Mouse (Mus musculus): ENCODE data around the gene Hist1h3g. TPM values are rescaled to one million over a fixed set of nuclear protein-coding genes. Genes with fewer than 3 reads are reported as not detected.

Hist1h3g gene
- total RNA-seq (2023), result not detected

DNA sequence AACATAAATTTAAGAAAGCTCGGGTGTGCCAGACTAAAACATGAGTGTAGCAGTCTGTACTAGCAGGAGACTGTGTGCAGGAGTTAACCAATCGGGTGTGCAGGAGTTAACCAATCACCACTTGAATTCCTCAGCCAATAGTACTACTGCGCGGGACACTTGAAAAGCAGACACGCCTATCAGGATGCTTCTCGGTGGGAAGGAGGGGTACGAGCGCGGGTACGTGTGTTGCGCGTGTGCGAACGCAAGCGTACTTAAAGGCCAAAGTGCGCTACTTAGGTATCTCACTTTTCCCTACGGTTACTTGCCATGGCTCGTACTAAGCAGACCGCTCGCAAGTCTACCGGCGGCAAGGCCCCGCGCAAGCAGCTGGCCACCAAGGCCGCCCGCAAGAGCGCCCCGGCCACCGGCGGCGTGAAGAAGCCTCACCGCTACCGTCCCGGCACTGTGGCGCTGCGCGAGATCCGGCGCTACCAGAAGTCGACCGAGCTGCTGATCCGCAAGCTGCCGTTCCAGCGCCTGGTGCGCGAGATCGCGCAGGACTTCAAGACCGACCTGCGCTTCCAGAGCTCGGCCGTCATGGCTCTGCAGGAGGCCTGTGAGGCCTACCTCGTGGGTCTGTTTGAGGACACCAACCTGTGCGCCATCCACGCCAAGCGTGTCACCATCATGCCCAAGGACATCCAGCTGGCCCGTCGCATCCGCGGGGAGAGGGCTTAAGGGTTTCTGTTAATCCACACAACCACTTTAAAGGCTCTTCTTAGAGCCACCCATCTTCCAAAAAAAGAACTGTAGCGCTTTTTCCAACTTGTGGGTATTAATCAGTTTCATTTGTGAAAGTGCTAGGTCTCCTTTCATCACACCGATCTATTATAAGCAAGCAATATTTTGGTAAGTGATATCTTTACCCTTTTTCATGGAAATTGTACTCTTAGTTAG, at the start of gene Hist1h3g:
Hist1h3g (plus strand) TSS at position 286 of the 939 bp plus-strand sequence.

DNA sequence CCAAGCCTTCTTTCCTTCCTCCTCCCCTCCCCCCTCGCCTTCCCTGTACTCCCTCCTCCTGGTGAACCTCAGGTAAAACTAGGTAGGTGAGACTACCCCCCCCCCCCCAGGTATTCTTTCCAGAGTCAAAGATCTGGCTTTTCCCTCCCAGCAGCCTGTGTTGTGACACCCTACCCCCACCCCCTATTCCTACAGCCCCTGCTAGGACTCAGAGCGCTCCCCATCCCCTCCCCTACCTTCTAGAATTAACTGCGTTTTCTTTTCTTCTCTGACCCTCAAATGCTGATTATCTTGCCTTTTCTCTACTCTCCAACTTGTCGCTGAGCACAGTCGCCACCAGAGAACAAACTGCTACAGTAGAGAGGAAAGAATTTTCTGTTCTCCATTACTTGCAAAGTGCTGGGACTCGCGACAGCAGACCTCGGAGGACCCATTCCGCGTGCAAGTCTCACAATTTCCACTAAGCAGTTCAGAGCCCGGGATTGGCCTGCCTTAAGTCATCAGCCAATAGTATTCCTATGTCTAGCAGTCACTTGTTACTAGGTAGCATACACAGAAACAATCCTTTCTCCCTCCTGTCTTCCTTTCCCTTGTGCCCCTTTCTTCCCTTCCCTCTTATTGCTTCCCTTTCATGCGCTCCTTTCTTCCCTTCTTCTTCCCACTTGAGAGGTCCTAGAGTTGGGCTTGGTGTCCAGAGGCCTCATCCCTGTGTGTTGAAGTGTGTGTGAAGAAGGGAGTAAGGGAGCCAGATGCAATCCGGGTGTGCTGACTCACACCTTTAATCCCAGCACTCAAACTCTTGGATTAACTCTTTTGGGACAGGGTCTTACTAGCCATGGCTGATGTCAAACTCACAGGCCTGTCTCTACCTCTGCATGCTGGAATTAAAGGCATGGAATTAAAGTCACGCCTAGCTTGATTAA, 46.6 kb upstream of the Hist1h3g start, which contains the start of gene Btn2a2:
Btn2a2 (minus strand) TSS at position 458 of the 923 bp plus-strand sequence.

DNA sequence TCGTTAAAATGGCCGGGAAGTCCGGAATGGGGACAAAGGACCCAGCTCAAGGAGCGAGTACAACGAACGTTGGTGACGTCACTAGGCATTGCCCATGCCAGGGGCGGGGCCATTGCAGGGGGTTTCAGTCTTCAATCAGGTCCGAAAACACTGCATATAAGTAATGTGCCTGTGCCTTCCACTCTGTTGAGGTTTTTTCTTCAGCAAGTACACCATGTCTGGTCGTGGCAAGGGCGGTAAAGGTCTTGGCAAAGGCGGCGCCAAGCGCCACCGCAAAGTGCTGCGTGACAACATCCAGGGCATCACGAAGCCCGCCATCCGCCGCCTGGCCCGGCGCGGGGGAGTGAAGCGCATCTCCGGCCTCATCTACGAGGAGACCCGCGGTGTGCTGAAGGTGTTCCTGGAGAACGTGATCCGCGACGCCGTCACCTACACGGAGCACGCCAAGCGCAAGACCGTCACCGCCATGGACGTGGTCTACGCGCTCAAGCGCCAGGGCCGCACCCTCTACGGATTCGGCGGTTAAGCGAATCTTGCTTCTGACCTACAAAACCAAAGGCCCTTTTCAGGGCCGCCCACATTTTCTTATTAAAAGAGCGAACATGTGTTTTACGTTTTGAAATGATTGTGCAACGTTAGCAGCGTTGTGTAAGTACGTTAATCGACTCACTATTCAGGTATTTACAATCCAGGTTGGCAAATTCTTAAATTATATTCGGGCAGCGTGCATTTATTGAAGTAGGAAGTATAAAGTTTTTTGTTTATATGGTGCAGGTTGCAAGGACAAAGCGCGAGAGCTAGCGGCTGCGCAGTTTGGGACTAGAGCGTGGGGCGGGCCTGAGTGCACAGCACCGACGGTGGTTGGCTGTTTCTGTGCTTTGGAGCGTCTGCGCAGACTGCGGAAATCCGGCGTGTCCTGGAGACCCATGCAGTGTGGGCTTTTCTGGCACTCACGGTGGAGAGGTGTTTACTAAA, 4.0 kb upstream of the Hist1h3g start, which contains the start of gene Hist1h4h:
Hist1h4h (plus strand) TSS at position 150 of the 975 bp plus-strand sequence.

DNA sequence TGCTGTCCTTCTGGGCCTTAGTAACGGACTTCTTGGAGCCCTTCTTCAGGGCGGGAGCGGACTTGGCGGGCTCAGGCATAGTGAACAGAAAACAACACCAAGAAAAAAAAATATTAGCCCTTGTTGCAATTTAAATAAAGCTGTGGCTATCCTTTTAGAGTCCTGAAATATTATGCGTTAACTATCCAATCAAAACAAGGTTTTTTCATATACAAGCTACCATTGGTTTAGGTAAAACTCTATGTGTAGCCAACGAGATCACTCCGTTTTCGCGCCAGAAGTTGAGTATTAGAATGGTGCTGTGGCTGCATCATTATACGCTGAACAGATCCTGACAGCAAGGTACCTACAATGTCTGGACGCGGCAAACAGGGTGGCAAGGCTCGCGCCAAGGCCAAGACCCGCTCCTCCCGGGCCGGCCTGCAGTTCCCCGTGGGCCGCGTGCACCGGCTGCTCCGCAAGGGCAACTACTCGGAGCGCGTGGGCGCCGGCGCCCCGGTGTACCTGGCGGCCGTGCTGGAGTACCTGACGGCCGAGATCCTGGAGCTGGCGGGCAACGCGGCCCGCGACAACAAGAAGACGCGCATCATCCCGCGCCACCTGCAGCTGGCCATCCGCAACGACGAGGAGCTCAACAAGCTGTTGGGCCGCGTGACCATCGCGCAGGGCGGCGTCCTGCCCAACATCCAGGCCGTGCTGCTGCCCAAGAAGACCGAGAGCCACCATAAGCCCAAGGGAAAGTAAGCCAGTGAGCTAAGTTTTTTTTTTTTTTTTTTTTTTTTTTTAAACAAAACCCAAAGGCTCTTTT, 1.5 kb upstream of the Hist1h3g start, which contains the start of gene Hist1h2af:
Hist1h2af (plus strand) TSS at position 347 of the 808 bp plus-strand sequence.

DNA sequence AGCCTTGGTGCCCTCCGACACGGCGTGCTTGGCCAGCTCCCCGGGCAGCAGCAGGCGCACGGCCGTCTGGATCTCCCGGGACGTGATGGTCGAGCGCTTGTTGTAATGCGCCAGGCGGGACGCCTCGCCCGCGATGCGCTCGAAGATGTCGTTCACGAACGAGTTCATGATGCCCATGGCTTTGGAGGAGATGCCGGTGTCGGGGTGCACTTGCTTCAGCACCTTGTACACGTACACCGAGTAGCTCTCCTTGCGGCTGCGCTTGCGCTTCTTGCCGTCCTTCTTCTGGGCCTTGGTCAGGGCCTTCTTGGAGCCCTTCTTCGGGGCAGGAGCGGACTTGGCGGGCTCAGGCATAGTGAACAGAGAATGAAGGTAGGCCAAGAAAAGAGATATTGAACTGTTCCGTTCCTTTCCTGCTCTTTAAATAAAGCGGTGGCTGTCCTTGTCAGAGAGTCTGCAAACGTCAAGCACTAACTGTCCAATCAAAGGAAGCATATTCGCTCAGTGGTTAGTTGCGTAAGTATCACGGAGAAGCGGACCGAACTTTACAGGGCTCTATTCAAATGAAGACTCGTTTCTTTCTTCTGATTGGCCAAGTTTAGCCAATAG, 7.9 kb downstream of the Hist1h3g start, which contains the start of gene Hist1h2bh:
Hist1h2bh (minus strand) TSS at position 394 of the 609 bp plus-strand sequence.

DNA sequence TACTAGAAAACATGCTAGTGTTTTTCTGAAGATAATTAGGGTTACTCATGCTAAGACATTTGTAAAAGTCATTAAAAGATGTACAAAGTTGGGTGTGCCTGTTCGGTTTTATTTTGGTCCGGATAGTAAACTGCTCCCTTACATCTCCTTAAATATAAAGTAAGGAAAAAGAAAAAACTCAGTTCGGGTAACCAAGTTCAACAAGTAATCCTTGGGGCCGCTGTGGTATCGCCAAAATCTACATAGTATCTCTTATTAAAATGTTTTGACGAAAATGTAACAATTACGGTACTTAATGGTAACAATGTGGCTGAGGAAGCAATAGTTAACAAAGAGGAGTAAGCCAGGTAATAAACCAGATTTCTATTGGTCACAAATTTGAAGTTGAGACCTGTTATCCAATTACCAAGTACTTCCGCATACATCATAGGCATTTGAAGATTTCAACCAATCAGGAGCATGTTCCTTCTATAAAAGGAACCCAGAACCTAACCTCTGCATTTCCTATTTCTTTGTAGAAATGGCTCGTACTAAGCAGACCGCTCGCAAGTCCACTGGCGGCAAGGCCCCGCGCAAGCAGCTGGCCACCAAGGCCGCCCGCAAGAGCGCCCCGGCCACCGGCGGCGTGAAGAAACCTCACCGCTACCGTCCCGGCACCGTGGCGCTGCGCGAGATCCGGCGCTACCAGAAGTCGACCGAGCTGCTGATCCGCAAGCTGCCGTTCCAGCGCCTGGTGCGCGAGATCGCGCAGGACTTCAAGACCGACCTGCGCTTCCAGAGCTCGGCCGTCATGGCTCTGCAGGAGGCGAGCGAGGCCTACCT, 9.0 kb downstream of the Hist1h3g start, which contains the start of gene Hist1h3f:
Hist1h3f (plus strand) TSS at position 88 of the 822 bp plus-strand sequence.

DNA sequence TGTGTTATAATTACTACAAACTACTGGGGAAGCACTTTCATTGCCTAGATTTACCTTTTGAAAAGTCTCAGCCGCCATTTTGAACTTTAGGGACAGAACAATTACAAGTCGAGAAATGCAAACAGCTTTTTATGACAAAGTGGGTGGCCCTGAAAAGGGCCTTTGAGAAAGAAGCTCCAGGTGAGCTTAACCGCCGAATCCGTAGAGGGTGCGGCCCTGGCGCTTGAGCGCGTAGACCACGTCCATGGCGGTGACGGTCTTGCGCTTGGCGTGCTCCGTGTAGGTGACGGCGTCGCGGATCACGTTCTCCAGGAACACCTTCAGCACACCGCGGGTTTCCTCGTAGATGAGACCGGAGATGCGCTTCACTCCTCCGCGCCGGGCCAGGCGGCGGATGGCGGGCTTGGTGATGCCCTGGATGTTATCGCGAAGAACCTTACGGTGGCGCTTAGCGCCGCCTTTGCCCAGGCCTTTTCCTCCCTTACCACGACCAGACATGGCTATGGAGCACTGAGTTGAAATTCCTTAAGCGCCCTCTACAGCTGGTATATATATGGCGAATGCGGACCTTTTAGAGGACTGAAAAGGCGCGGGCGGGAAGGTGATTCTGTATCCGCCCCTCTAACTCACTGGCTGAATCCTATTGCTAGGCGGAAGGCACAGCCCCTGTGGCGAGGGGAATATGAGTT, 16.1 kb downstream of the Hist1h3g start, which contains the start of gene Hist1h4f:
Hist1h4f (minus strand) TSS at position 503 of the 689 bp plus-strand sequence.

DNA sequence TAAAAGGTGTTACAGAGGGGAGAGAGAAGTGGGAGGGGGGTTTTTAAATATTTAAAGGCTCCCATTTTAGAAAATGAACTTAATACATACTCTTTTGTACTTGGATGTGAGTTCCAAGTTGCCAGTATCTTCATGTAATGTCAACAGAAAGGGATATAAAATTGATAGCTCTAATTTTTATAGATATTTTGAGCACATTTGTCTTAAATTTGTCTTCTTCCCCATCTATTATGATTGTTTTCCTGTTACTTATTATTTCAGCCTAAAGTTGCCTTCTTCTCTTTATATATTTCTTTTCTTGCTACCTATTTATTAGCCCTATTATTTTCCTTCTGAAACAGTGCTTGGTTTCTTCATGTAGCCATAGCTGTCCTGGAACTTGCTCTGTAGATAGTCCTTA, 17.7 kb downstream of the Hist1h3g start, which contains the start of gene Hist1h1d:
Hist1h1d (plus strand) TSS at position 301 of the 400 bp plus-strand sequence.

DNA sequence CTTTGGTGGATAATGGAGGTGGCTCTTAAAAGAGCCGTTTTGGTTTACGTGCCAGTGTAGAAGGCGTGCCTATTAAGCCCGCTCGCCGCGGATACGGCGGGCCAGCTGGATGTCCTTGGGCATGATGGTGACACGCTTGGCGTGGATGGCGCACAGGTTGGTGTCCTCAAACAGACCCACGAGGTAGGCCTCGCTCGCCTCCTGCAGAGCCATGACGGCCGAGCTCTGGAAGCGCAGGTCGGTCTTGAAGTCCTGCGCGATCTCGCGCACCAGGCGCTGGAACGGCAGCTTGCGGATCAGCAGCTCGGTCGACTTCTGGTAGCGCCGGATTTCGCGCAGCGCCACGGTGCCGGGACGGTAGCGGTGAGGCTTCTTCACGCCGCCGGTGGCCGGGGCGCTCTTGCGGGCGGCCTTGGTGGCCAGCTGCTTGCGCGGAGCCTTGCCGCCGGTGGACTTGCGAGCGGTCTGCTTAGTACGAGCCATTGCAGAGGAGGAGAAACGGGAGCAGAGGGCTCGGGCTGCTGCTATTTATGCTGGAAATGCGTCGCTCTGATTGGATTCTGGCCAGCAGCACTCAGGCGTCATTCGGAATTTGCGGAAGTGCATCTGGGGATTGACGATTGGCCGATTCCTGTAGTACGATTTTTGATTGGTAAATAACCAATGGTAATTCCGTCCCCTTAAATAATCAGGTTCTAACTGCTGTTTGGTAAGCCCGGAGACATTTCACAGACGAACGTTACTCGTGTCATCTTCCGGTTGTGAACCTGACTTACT, 26.8 kb downstream of the Hist1h3g start, which contains the start of gene Hist1h3e:
Hist1h3e (minus strand) TSS at position 487 of the 777 bp plus-strand sequence.

DNA sequence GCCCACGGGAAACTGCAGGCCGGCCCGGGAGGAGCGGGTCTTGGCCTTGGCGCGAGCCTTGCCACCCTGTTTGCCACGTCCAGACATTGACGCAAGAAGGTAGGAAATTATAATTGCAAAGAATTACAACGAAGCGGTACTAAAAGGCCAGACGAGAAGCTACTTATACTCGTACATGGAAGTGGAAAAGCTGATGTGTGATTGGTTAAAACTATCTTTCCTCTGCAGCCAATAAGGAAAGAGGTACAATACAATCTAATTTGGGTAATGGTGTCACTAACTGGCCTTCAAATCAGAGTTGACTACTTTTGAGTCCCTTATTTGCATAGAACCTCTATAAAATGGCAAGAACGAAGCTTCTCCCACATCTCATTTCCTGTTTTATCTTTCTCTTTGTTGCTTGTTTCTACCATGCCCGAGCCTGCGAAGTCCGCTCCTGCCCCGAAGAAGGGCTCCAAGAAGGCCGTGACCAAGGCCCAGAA, 35.8 kb downstream of the Hist1h3g start, which contains the start of the genes Hist1h2ae and Hist1h2bg:
Hist1h2ae (minus strand) TSS at position 199 of the 482 bp plus-strand sequence.
Hist1h2bg (plus strand) TSS at position 375 of the 482 bp plus-strand sequence.

DNA sequence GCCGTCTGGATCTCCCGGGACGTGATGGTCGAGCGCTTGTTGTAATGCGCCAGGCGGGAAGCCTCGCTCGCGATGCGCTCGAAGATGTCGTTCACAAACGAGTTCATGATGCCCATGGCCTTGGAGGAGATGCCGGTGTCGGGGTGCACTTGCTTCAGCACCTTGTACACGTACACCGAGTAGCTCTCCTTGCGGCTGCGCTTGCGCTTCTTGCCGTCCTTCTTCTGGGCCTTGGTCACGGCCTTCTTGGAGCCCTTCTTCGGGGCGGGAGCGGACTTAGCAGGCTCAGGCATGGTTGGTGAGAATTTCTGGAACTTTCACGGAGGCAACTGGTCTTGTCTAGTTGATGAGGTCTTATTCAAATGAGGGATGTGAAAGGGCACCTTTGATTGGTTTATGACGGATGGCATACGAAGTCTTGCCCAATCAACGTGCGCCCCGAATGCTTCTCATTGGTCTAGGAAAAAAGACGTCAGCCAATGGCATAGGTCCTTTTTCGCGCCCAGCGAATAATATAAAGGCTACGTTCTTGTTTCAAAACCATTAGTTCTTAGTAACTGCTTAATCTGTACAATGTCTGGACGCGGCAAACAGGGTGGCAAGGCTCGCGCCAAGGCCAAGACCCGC, 38.8 kb downstream of the Hist1h3g start, which contains the start of the genes Hist1h2bf and Hist1h2ad:
Hist1h2bf (minus strand) TSS at position 299 of the 627 bp plus-strand sequence.
Hist1h2ad (plus strand) TSS at position 484 of the 627 bp plus-strand sequence.

DNA sequence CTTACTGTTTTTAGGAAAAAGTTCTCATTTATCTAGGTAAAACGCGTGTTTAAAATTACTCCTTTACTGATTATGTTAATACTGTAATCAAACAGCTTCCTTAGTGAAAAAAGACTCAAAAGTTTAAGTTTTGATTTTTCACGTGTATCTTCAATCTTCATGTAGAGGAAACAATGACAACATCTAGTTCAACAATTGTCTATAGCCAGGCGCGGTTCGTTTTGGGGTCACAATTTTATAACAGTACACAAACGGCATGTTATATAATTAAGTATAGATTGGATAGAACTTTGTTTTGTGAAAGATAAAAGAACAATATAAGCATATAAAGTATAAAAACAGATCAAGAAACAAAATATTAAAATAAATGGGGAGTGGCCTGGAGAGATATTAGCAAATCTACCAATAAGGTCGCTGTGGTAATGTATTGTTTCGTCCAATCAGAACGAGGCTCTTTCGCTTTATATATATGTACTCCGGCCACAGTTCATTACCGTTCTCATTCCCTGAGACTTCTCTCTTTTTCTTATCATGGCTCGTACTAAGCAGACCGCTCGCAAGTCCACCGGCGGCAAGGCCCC, 40.1 kb downstream of the Hist1h3g start, which contains the start of gene Hist1h3d:
Hist1h3d (plus strand) TSS at position 493 of the 581 bp plus-strand sequence.

DNA sequence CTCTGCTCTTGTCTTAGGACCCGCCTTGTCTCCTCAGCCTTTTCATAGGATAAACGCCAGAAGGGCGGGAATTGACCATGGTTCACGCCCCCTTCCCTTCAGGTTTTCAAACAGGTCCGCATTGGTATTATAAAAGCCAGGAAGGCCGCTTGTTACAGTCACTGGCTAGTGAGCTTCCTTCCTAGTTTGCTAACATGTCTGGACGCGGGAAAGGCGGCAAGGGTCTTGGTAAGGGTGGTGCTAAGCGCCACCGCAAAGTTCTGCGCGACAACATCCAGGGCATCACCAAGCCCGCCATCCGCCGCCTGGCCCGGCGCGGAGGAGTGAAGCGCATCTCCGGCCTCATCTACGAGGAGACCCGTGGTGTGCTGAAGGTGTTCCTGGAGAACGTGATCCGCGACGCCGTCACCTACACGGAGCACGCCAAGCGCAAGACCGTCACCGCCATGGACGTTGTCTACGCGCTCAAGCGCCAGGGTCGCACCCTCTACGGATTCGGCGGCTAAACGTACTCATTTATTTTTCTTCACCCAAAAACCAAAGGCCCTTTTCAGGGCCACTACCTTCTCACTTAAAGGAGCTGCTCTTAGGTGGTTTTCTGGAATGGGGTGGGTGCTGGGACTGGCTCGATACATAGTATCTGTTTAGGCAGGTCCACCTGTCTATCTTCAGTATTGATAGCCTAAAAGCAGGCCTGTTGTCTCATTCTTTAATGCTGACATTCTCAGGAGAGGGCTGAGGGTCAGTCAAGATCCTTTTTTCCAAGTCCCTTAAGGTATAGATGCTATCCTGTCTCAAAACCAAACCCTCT, 46.4 kb downstream of the Hist1h3g start, which contains the start of gene Hist1h4d:
Hist1h4d (plus strand) TSS at position 191 of the 811 bp plus-strand sequence.

